Mouse (Mus musculus) lung, postnatal 10 days (tissue): ENCODE data around the gene Dhx37.
"Not testable (repeated sequence)": the region's sequence is repeated elsewhere in the genome, so short reads cannot be mapped to it uniquely, and the experiment has no call there.

ENCODE experiments used
- DNase-seq: peaks from one replicate; pipeline ENCODE4 v3.0.0; 2021

Gene Dhx37

DNA sequence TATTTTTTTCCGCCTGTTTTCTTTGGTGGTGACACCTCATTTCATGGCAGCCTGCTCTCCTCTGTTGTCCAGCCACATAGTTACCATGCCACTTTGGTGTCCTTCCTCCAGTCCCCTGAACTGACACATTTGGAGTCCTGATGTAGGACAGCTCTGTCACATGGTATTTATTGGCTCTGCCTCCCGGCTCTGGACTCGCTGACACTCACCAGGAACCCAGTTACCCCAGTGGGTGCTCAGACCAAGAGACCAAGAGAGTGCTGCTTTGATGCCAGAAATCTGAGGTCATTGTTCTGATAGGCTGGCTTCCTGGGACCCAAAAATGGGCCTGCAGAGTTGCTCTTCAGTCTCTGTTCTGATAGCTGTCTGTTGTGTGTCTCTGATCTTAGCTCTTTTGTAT lies 14.1 kb upstream of the Dhx37 start:
- no peak for DNase-seq

- no peak for DNase-seq
Observed at GRCm38 (mm10) chr5:125446344-125446743, 12.4 kb upstream of the Dhx37 start.

- DNase-seq, result no peak
Observed at GRCm38 (mm10) chr5:125444554-125444953, 10.6 kb upstream of the Dhx37 start.

DNA sequence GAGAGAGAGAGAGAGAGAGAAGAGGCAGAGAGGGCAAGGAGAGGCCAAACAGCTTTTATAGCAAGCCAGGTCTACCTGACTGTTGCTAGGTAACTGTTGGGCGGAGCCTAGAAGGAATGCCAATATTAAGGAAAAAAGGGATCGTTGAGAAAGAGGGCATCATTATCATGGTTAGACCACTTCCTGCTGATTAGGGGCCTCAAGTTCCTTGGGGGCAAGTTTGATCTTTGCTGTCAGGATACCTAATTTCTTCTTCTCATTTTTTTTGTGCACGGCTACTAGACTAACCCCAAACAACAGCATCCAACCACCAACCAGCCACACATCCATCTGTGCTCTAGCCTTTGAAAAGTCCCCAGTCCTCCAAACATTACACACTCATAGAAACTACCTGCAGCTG lies 10.0 kb upstream of the Dhx37 start:
- no peak for DNase-seq

DNA sequence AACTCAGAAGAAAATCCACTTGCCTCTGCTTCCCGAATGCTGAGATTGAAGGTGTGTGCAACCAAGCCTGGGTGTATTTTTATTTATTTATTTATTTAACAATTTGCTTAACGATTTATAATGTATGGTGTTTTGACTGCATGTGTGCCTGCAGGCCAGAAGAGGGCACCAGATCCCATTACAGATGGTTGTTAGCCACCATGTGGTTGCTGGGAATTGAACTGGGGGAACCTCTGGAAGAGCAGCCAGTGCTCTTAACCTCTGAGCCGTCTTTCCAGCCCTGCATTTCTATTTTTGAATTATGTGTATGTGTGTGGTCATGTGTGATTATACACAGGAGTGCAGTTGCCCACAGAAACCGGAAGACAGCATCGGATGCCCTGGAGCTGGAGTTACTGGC lies 9.4 kb upstream of the Dhx37 start:
- no peak for DNase-seq

GRCm38 (mm10) chr5:125442136-125442995 lies 8.4 kb upstream of the Dhx37 start:
- DNase-seq, result no peak

DNA sequence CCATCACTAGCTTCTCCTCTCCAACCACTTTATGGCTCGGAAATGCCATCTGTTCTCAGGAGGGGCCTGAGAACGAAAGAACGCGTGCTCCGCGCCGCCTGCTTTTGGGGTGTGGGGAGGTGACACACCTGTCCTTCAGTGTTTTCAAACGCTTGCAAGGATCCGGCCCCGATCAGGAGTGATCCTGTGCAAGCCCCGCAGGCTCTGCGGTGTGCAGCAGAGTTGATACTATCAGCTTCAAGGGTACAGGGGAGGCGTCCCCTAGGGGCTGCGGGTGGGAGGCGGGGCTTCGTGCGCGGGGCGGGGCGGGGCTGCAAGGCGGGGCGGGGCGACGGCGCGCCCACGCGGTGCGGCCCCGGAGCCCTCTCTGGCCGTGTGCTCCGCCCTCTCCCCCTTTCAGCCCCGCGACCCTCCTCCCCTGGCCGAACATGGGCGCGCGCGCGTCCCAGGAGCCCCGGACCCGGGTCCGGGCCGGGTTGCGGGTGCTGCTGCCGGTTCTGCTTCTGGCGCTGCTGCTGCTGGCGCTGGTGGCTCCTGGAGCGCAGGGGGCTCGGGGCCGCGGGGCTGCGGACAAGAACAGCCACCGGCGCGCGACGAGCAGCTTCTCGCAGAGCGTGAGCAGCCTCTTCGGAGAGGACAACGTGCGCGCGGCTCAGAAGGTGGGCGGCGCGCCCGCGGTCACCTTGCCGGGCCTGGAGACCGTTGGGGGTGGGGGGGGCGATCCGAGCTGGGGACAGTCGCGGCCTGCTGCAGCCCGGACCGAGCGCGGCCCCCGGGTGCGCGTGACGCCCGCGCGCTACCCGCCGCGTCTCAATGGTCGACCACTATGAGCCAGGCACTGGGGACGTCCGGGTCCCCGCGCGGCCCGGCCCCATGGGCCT lies 7.6 kb upstream of the Dhx37 start, which contains the start of gene Bri3bp:
Bri3bp (plus strand) TSS at position 335 of the 881 bp plus-strand sequence.
- peak; percentile 41 for DNase-seq

GRCm38 (mm10) chr5:125440583-125441233 lies 6.8 kb upstream of the Dhx37 start:
- no peak for DNase-seq

GRCm38 (mm10) chr5:125434347-125434746 lies 426 bp upstream of the Dhx37 start:
- not testable (repeated sequence) for DNase-seq

GRCm38 (mm10) chr5:125432324-125432723 lies 1.6 kb downstream of the Dhx37 start:
- not testable (repeated sequence) for DNase-seq

- no peak for DNase-seq
Observed at GRCm38 (mm10) chr5:125426343-125426742, 7.6 kb downstream of the Dhx37 start.

DNA sequence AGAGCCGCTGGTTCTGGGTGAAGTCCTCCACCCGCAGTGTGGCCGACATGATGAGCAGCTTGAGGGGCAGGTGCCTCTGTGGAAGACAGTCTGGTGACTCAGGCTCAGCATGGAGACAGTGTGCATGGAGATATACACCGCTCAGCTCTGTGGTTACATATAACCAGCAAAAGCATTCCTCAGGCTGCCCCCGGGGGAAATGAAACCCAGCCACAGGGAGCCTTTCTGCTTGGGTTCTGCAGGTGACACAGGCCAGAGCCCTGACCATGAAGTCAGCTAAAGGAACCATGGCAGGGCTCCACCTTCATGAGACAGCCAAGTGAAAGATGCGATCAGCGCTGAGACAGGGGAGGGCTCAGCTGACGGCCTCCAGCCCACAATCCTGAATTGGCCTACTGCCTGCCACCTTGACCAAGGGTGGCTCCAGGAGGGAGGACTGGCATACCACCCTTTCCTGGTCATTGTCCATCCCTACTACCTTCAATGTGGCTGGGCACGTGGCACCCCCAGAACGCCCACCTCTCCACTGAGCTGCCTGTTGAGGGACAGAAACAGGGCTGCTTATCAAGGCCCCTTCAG lies 8.1 kb downstream of the Dhx37 start:
- no peak for DNase-seq

DNA sequence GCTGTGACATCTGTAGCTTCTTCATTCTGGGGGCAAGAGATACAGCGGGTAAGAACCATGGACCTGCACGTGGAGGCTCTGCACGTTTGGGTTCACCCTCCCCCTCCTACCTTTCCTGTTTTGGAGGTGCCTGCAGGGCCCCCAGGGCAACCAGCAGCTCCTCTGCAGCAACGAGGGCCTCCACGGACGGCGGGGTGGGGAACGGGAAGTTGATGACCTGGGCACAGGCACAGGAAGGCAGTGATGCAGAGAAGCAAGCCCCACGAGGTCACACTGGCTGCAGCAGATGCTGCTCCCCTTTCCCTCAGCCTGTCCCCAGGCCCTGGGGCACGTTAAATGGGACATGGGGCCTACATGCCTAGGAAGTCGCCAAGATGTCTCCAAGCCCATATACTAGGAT lies 14.8 kb downstream of the Dhx37 start:
- no peak for DNase-seq

DNA sequence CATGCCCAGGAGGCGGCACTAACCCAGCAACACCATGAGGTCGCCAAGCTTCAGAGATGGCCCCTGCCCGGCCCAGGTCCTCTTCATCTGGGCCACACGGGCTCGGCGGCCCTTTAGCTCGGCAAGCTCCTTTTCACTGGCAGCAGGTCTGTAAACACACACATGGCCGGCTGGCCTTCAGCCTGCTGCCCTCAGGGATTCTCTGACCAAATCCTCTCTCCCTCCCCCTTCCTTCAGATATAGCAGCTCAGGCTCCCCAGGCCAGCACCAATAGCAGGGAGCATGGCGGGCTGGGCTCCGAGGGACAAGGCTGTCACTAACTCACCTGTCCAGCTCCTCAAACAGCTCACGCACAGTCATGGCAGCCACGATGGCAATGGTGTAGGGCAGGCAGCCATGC lies 15.3 kb downstream of the Dhx37 start:
- no peak for DNase-seq

DNA sequence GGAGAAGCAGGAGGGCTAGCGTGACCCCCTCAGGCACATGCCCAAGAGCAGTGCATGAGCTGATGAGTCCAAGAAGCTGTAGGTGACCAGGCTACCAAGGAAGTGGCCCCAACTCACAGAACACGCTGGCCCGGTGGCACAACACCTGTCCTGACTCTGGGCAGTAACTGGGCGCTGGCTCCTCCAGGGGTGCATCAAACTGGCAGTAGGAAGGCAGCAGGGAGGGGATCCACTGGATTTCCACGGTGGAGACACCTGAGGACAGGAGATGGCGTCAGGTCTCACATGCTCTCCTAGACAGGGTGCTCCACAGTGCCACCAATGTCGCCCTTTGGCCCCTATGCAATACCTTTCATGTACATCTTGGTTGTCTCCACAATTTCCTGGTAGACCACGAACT lies 17.7 kb downstream of the Dhx37 start:
- DNase-seq, result no peak

DNA sequence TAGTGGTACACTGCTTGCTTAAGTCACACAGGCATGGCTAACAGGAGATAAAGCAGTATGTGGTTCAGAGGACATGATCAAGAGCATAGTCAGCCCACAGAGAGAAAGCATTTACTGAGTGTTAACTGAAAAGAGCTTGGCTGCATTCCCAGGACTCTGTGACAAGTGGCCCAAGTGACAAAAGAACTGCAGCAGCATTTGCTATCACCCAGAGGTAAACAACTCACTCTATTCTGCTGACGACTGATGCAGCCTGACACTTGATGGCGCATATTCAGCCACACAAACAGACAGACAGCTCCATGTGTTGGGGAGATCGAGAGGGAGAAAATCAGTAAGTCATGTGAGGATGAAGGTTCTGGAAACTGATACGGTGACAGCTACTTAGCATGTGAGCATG lies 20.2 kb downstream of the Dhx37 start:
- no peak for DNase-seq

GRCm38 (mm10) chr5:125412536-125412935 lies 21.4 kb downstream of the Dhx37 start:
- not testable (repeated sequence) for DNase-seq

- peak; percentile 80 for DNase-seq
Observed at GRCm38 (mm10) chr5:125411972-125412530, 21.9 kb downstream of the Dhx37 start.

- DNase-seq, result peak; percentile 34
Observed at GRCm38 (mm10) chr5:125409348-125410090, 24.4 kb downstream of the Dhx37 start.

DNA sequence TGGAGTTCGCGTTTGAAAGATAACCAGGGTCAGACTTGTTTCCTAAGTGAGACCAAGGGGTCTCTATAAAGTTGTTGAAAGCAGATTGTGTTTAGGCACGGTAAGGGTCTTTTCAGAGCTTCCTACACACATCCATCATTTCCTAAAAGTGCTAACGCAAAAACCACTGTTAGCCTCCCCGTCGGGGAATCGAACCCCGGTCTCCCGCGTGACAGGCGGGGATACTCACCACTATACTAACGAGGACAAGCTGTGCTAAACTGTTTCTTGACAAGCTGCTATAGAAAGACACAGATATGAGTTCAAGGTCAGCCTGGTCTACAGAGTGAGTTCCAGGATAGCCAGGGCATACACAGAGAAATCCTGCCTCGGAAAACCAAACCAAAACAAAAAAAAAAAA lies 25.1 kb downstream of the Dhx37 start:
- peak; percentile 86 for DNase-seq

GRCm38 (mm10) chr5:125407910-125408575 lies 25.9 kb downstream of the Dhx37 start:
- no peak for DNase-seq
